Mouse (Mus musculus) cerebellum, adult 2 months (tissue): ENCODE measurements around the gene Mad1l1. TPM values are rescaled to one million over a fixed set of nuclear protein-coding genes. Genes with fewer than 3 reads are reported as not detected.

Experiments
- DNase-seq, 2 experiments: peaks; one replicate each; pipeline ENCODE4 v3.0.0; 2021
- H3K27ac ChIP-seq: fragments of 200-500 bp; 2 replicates; pipeline ENCODE4 v1.5.1; 2012; ENCODE audit warnings: low read length, control low read depth, inconsistent platforms; ENCODE audit not compliant: insufficient read depth
- H3K27me3 ChIP-seq: fragments of 200-500 bp; 2 replicates; pipeline ENCODE4 v1.6.1; 2012; ENCODE audit warnings: inconsistent platforms, mild to moderate bottlenecking, low read length, moderate library complexity; ENCODE audit not compliant: control insufficient read depth, insufficient read depth
- H3K4me1 ChIP-seq: fragments of 200-500 bp; 2 replicates; pipeline ENCODE4 v1.6.1; 2011; ENCODE audit warnings: low read length; ENCODE audit not compliant: control insufficient read depth, insufficient read depth
- H3K4me3 ChIP-seq: fragments of 200-500 bp; replicated peaks from 2 replicates; pipeline ENCODE3; 2011; ENCODE audit warnings: mild to moderate bottlenecking, low read depth, low read length, control low read depth; ENCODE audit not compliant: insufficient read depth
- CTCF ChIP-seq: fragments of 200-500 bp; IDR thresholded peaks from 2 replicates; pipeline ENCODE4 v1.5.1; 2011; ENCODE audit warnings: low read depth, mild to moderate bottlenecking, control low read depth, low read length, moderate library complexity, borderline replicate concordance; ENCODE audit not compliant: insufficient read depth
- POLR2A ChIP-seq: fragments of 200-500 bp; IDR thresholded peaks from 2 replicates; pipeline ENCODE4 v1.6.1; 2011; ENCODE audit warnings: low read length, control low read depth, borderline replicate concordance; ENCODE audit not compliant: insufficient read depth
- WGBS: fragments of 180-500 bp; shearing (Covaris S2); methylation state at CpG from one replicate; pipeline ENCODE4 v1.1.7; 2018; 5-methylcytosine and 5-hydroxymethylcytosine counted together
- polyA plus RNA-seq: library from polyadenylated mRNA; depleted of rRNA; stranded (reverse); fragments of >200 nt; gene quantifications from 2 replicates; pipeline ENCODE4 v1.2.3, GENCODE M21; 2012

The Mad1l1 gene
- polyA plus RNA-seq, 1 experiment: 25.3 TPM

DNA sequence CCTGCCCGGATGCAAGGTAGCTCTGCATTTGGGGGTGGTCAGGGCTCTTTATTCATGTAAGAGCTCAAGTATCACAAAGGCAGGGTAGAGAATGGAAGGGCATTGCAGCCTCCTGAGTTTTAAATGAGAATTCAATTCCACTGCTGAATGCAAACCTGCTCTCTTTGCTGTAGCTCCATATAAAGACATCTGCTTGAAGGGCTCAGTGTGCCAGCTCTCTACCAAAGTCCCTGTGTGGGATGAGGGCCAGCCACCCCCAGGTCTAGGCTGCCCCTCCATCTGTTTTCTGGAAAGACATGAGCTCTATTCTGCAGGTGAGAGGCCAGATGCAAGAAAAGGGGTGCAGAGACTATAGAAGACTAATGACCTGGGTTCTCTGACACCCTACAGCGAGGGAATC, 36.6 kb downstream of the Mad1l1 start:
- no peak for DNase-seq
- 88% methylated on average over 2 of the region's 2 CpGs for WGBS
- Histone ChIP-seq H3K27me3 (no peaks in the 10 kb centered on the region), H3K4me1 (peaks cover 7% of the 10 kb centered on the region), H3K4me3 (no peak overlapping the region), H3K27ac (no peak overlapping the region)
- TF ChIP-seq CTCF (no peak), POLR2A (no peak)

GRCm38 (mm10) chr5:140284011-140284410, 37.3 kb downstream of the Mad1l1 start:
- TF ChIP-seq POLR2A (no peak), CTCF (no peak)
- Histone ChIP-seq H3K27me3 (no peaks in the 10 kb centered on the region), H3K4me3 (no peak overlapping the region), H3K4me1 (peaks cover 7% of the 10 kb centered on the region), H3K27ac (no peak overlapping the region)
- DNase-seq: no peak
- 80% methylated on average over 2 of the region's 2 CpGs for WGBS

DNA sequence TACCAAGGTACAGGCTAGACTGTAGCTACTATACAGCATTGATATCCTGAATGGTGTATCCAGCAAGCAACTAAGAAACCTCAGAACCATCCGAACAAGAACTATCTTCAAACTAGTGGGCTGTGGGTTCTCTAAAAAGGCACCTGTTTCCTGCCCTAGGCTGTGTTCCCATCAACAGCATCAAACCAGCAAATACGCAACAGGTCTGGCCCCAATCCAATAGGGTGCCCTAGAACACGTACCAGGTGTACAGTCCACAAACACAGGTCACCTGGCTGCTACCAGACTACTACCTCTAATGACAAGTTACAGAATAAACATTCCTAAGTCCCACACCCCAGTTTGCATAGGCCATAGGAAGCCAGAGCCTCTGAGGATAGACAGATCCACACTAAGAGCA, 38.5 kb downstream of the Mad1l1 start:
- H3K27ac ChIP-seq: no peak overlapping the region
- H3K4me3 ChIP-seq: no peak overlapping the region
- WGBS: 84% methylated on average over 3 of the region's 3 CpGs
- H3K4me1 ChIP-seq: peaks cover 7% of the 10 kb centered on the region
- no peak for TF ChIP-seq CTCF
- no peak for TF ChIP-seq POLR2A
- DNase-seq: no peak
- H3K27me3 ChIP-seq: no peaks in the 10 kb centered on the region

DNA sequence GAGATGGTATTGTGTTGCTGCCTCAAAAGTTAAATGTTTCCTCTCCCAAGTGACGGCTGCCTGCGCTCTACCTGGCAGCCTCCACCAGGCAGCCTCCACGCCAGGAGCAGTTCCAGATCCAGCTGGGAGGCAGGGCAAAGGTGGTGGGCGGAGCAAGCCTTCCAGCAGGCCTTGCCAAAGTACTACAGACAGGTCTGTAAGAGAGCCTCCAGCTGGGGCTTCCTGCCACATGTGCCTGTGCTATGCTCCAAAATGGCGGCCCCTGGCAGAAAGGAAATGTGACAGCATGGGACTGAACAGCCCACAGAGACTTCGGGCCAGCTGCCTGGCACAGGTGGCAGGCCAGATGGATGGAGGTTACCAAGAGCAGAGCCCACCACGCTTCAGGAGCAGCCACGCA, 39.0 kb downstream of the Mad1l1 start:
- DNase-seq: peak; percentile 44 to 56
- 18% methylated on average over 8 of the region's 8 CpGs for WGBS
- TF ChIP-seq POLR2A (no peak), CTCF (no peak)

GRCm38 (mm10) chr5:140280205-140280604, 41.1 kb downstream of the Mad1l1 start:
- H3K4me3 ChIP-seq: no peak overlapping the region
- H3K27ac ChIP-seq: no peak overlapping the region
- 89% methylated on average over 9 of the region's 9 CpGs for WGBS

More for the DNA sequence above, 39.0 kb downstream of the Mad1l1 start:
- Histone ChIP-seq H3K4me1 (peaks cover 7% of the 10 kb centered on the region), H3K4me3 (no peak overlapping the region), H3K27ac (no peak overlapping the region), H3K27me3 (no peaks in the 10 kb centered on the region)

DNA sequence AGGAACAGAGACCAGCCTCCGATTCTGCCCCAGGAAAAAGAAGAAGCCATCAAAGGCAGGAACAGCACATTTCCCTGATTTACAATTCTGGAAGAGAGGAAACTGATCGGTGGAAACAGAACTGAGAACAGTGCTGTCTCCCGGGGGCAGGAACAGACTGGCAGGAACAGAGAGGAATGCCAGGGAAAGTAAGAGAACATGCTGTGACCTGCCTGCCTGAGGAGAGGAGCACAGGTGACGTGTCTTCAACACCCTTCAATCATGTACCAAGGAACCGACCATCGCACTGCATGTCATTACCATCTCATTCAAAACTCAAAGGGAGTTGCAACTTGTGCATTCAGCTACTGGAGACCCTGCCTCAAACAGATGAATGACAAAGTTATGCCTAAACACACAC, 44.6 kb downstream of the Mad1l1 start:
- DNase-seq: no peak
- 64% methylated on average over 6 of the region's 6 CpGs for WGBS
- Histone ChIP-seq H3K27me3 (no peaks in the 10 kb centered on the region), H3K27ac (no peak overlapping the region), H3K4me1 (no peaks in the 10 kb centered on the region), H3K4me3 (no peak overlapping the region)
- TF ChIP-seq CTCF (no peak), POLR2A (no peak)

More at GRCm38 (mm10) chr5:140280205-140280604, 41.1 kb downstream of the Mad1l1 start:
- no peak for DNase-seq
- Histone ChIP-seq H3K4me1 (peaks cover 7% of the 10 kb centered on the region), H3K27me3 (no peaks in the 10 kb centered on the region)
- no peak for TF ChIP-seq CTCF
- TF ChIP-seq POLR2A: no peak

GRCm38 (mm10) chr5:140270976-140271685, 50.2 kb downstream of the Mad1l1 start:
- TF ChIP-seq CTCF: no peak
- no peak for TF ChIP-seq POLR2A
- WGBS: 90% methylated on average over 5 of the region's 5 CpGs
- H3K4me3 ChIP-seq: no peak overlapping the region
- no peaks in the 10 kb centered on the region for H3K27me3 ChIP-seq
- H3K27ac ChIP-seq: no peak overlapping the region
- no peaks in the 10 kb centered on the region for H3K4me1 ChIP-seq
- DNase-seq: no peak

- Histone ChIP-seq H3K27ac (no peak overlapping the region), H3K4me3 (no peak overlapping the region), H3K4me1 (peaks cover 11% of the 10 kb centered on the region; the same call in 1 of the 2 replicates), H3K27me3 (no peaks in the 10 kb centered on the region)
- no peak for TF ChIP-seq CTCF
- no peak for TF ChIP-seq POLR2A
- DNase-seq: no peak
- WGBS: 88% methylated on average over 4 of the region's 4 CpGs
These were observed 53.0 kb downstream of the Mad1l1 start for GRCm38 (mm10) chr5:140268396-140268795.
